Mouse (Mus musculus): ENCODE measurements around the gene Nxn. TPM values are rescaled to one million over a fixed set of nuclear protein-coding genes. Genes with fewer than 3 reads are reported as not detected.

Gene Nxn
- polyA plus RNA-seq, 1 experiment from 2014 or later = 45.2 TPM

- ATAC-seq (ENCODE audit: low FRiP score) = no peak
- H3K27ac ChIP-seq (ENCODE audit: low read depth, low read length) = no peak overlapping the region
These were observed 92.2 kb downstream of the Nxn start for GRCm38 (mm10) chr11:76306769-76307168.

DNA sequence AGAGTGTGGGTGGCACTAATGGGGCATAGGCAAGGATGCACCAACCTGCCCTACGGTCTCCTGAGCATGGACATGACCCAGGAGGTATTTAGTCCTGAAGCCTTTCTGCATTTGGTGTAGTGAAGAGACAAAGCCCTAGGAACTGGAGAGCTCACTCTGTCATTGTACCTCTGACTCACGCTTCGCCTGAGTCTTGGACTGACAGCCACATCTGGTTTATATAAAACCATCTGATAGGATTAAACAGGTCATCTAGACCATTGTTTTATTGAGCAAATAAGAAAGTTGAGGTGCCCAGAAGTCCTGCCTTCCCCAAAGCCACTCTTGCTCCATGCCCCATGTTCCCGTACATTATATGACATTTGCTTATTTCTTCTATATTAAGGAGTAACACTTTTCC, 93.4 kb downstream of the Nxn start:
- WGBS = 85% methylated on average over 4 of the region's 4 CpGs
- Histone ChIP-seq H3K27me3 (ENCODE audit: control insufficient read depth, insufficient read depth, low read length) (no peaks in the 10 kb centered on the region), H3K9ac (ENCODE audit: low read depth, low read length) (no peak overlapping the region), H3K4me2 (replicated peaks; ENCODE audit: low read depth, low read length) (no peak overlapping the region), H3K9me3 (ENCODE audit: control insufficient read depth, low read length) (no peaks in the 10 kb centered on the region), H3K4me3 (ENCODE audit: low read depth, low read length) (no peak overlapping the region), H3K27ac (ENCODE audit: low read depth, low read length) (no peak overlapping the region), H3K36me3 (ENCODE audit: control insufficient read depth, insufficient read depth, low read length) (no peaks in the 10 kb centered on the region), H3K4me1 (replicated peaks; ENCODE audit: control insufficient read depth, insufficient read depth, low read length) (no peaks in the 10 kb centered on the region)
- no peak for ATAC-seq (ENCODE audit: low FRiP score)
- DNase-seq (ENCODE audit: low spot score) = no peak

More at GRCm38 (mm10) chr11:76306769-76307168, 92.2 kb downstream of the Nxn start:
- Histone ChIP-seq H3K4me3 (ENCODE audit: low read depth, low read length) (no peak overlapping the region), H3K4me1 (replicated peaks; ENCODE audit: control insufficient read depth, insufficient read depth, low read length) (peaks cover 2% of the 10 kb centered on the region; the same call in 1 of the 2 replicates), H3K27me3 (ENCODE audit: control insufficient read depth, insufficient read depth, low read length) (no peaks in the 10 kb centered on the region), H3K4me2 (replicated peaks; ENCODE audit: low read depth, low read length) (no peak overlapping the region), H3K36me3 (ENCODE audit: control insufficient read depth, insufficient read depth, low read length) (no peaks in the 10 kb centered on the region), H3K9me3 (ENCODE audit: control insufficient read depth, low read length) (no peaks in the 10 kb centered on the region), H3K9ac (ENCODE audit: low read depth, low read length) (no peak overlapping the region)
- no peak for DNase-seq (ENCODE audit: low spot score)
- 67% methylated on average over 4 of the region's 4 CpGs for WGBS

- ATAC-seq (ENCODE audit: low FRiP score) = no peak
- 72% methylated on average over 11 of the region's 11 CpGs for WGBS
- no peak overlapping the region for H3K4me3 ChIP-seq (ENCODE audit: low read depth, low read length)
- H3K9ac ChIP-seq (ENCODE audit: low read depth, low read length) = no peak overlapping the region
- H3K27ac ChIP-seq (ENCODE audit: low read depth, low read length) = no peak overlapping the region
- no peak overlapping the region for H3K4me2 ChIP-seq (replicated peaks; ENCODE audit: low read depth, low read length)
- no peaks in the 10 kb centered on the region for H3K36me3 ChIP-seq (ENCODE audit: control insufficient read depth, insufficient read depth, low read length)
- H3K4me1 ChIP-seq (replicated peaks; ENCODE audit: control insufficient read depth, insufficient read depth, low read length) = no peaks in the 10 kb centered on the region
- no peaks in the 10 kb centered on the region for H3K9me3 ChIP-seq (ENCODE audit: control insufficient read depth, low read length)
- H3K27me3 ChIP-seq (ENCODE audit: control insufficient read depth, insufficient read depth, low read length) = no peaks in the 10 kb centered on the region
- DNase-seq (ENCODE audit: low spot score) = no peak
These were observed 95.6 kb downstream of the Nxn start for GRCm38 (mm10) chr11:76303368-76303767.

DNA sequence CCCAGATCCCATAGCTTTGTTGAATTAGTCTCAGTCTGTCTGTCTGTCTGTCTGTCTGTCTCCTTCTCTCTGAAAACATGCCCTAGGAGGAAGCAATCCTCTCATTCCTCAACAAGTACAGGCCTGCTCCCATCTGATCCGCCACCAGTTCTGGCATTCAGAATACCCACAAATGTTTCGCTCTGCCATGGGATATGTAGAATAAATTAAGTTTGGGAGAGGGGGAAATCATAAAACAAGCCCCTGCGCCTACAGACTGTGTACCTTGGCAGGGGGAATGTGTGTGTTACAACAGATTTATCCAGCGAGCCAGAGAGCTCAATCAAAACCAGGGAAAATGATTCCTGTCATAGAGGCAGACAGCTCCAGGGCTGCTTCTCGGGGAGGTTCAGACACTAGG, 98.1 kb downstream of the Nxn start:
- H3K4me1 ChIP-seq (replicated peaks; ENCODE audit: control insufficient read depth, insufficient read depth, low read length) = no peaks in the 10 kb centered on the region; the same call in 1 of the 2 replicates
- H3K4me3 ChIP-seq (ENCODE audit: low read depth, low read length) = no peak overlapping the region
- DNase-seq (ENCODE audit: low spot score) (no peak), ATAC-seq (ENCODE audit: low FRiP score) (no peak)
- no peaks in the 10 kb centered on the region for H3K9me3 ChIP-seq (ENCODE audit: control insufficient read depth, low read length)
- no peak overlapping the region for H3K9ac ChIP-seq (ENCODE audit: low read depth, low read length)
- H3K4me2 ChIP-seq (replicated peaks; ENCODE audit: low read depth, low read length) = no peak overlapping the region
- 93% methylated on average over 5 of the region's 5 CpGs for WGBS
- H3K36me3 ChIP-seq (ENCODE audit: control insufficient read depth, insufficient read depth, low read length) = no peaks in the 10 kb centered on the region
- no peaks in the 10 kb centered on the region for H3K27me3 ChIP-seq (ENCODE audit: control insufficient read depth, insufficient read depth, low read length)
- H3K27ac ChIP-seq (ENCODE audit: low read depth, low read length) = no peak overlapping the region

GRCm38 (mm10) chr11:76298457-76299000, 100.4 kb downstream of the Nxn start:
- WGBS = 79% methylated on average over 9 of the region's 9 CpGs
- H3K4me1 ChIP-seq (replicated peaks; ENCODE audit: control insufficient read depth, insufficient read depth, low read length) = no peaks in the 10 kb centered on the region; the same call in 1 of the 2 replicates

DNA sequence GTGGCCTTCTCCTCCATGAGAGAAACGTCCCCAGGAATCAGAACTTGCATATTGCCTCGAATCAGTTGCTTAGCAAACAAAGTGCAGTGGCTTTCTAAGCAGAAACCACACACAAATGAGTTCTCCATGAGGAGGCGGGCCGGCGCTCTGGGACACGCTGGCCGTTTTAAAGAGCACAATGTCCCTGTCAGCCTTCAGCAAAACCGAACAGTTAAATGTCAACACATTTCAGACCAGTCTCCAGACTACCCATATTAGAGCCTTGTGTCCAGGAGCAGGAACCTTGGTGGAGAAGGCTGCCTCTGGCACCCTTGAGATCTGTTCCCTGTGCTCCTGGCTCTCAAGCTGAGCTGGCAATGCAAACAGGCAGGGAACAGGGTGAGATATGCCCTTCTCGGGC, 101.7 kb downstream of the Nxn start:
- H3K4me1 ChIP-seq (replicated peaks; ENCODE audit: control insufficient read depth, insufficient read depth, low read length) = no peaks in the 10 kb centered on the region; the same call in 1 of the 2 replicates
- 65% methylated on average over 9 of the region's 9 CpGs for WGBS

More at GRCm38 (mm10) chr11:76298457-76299000, 100.4 kb downstream of the Nxn start:
- no peak overlapping the region for H3K4me3 ChIP-seq (ENCODE audit: low read depth, low read length)
- H3K27me3 ChIP-seq (ENCODE audit: control insufficient read depth, insufficient read depth, low read length) = no peaks in the 10 kb centered on the region
- H3K36me3 ChIP-seq (ENCODE audit: control insufficient read depth, insufficient read depth, low read length) = no peaks in the 10 kb centered on the region
- H3K9ac ChIP-seq (ENCODE audit: low read depth, low read length) = no peak overlapping the region
- ATAC-seq (ENCODE audit: low FRiP score) = no peak
- no peak for DNase-seq (ENCODE audit: low spot score)
- no peak overlapping the region for H3K27ac ChIP-seq (ENCODE audit: low read depth, low read length)
- no peak overlapping the region for H3K4me2 ChIP-seq (replicated peaks; ENCODE audit: low read depth, low read length)
- no peaks in the 10 kb centered on the region for H3K9me3 ChIP-seq (ENCODE audit: control insufficient read depth, low read length)

GRCm38 (mm10) chr11:76294836-76295235, 104.1 kb downstream of the Nxn start:
- no peaks in the 10 kb centered on the region for H3K36me3 ChIP-seq (ENCODE audit: control insufficient read depth, insufficient read depth, low read length)
- H3K9me3 ChIP-seq (ENCODE audit: control insufficient read depth, low read length) = no peaks in the 10 kb centered on the region
- peak; percentile 38 for DNase-seq (ENCODE audit: low spot score)
- no peak for ATAC-seq (ENCODE audit: low FRiP score)
- no peak overlapping the region for H3K4me2 ChIP-seq (replicated peaks; ENCODE audit: low read depth, low read length)
- peak overlapping the region; percentile 42; the same call in 1 of the 2 replicates for H3K27ac ChIP-seq (ENCODE audit: low read depth, low read length)
- WGBS = 30% methylated on average over 9 of the region's 9 CpGs
- H3K4me3 ChIP-seq (ENCODE audit: low read depth, low read length) = no peak overlapping the region
- H3K27me3 ChIP-seq (ENCODE audit: control insufficient read depth, insufficient read depth, low read length) = no peaks in the 10 kb centered on the region
- no peak overlapping the region for H3K9ac ChIP-seq (ENCODE audit: low read depth, low read length)
- H3K4me1 ChIP-seq (replicated peaks; ENCODE audit: control insufficient read depth, insufficient read depth, low read length) = no peaks in the 10 kb centered on the region; the same call in 1 of the 2 replicates

More for the DNA sequence above, 101.7 kb downstream of the Nxn start:
- DNase-seq (ENCODE audit: low spot score) = no peak
- Histone ChIP-seq H3K27me3 (ENCODE audit: control insufficient read depth, insufficient read depth, low read length) (no peaks in the 10 kb centered on the region), H3K9ac (ENCODE audit: low read depth, low read length) (no peak overlapping the region), H3K4me2 (replicated peaks; ENCODE audit: low read depth, low read length) (no peak overlapping the region), H3K9me3 (ENCODE audit: control insufficient read depth, low read length) (no peaks in the 10 kb centered on the region), H3K4me3 (ENCODE audit: low read depth, low read length) (no peak overlapping the region), H3K36me3 (ENCODE audit: control insufficient read depth, insufficient read depth, low read length) (no peaks in the 10 kb centered on the region), H3K27ac (ENCODE audit: low read depth, low read length) (no peak overlapping the region)
- no peak for ATAC-seq (ENCODE audit: low FRiP score)

GRCm38 (mm10) chr11:76294078-76294477, 104.9 kb downstream of the Nxn start:
- no peaks in the 10 kb centered on the region for H3K27me3 ChIP-seq (ENCODE audit: control insufficient read depth, insufficient read depth, low read length)
- no peak for DNase-seq (ENCODE audit: low spot score)
- no peak for ATAC-seq (ENCODE audit: low FRiP score)
- no peaks in the 10 kb centered on the region; the same call in 1 of the 2 replicates for H3K4me1 ChIP-seq (replicated peaks; ENCODE audit: control insufficient read depth, insufficient read depth, low read length)
- H3K4me2 ChIP-seq (replicated peaks; ENCODE audit: low read depth, low read length) = no peak overlapping the region
- no peaks in the 10 kb centered on the region for H3K36me3 ChIP-seq (ENCODE audit: control insufficient read depth, insufficient read depth, low read length)
- H3K27ac ChIP-seq (ENCODE audit: low read depth, low read length) = 0 out of 2 replicates have a peak overlapping the region, but pooled peaks have one; percentile 17
- H3K4me3 ChIP-seq (ENCODE audit: low read depth, low read length) = no peak overlapping the region
- H3K9me3 ChIP-seq (ENCODE audit: control insufficient read depth, low read length) = no peaks in the 10 kb centered on the region
- 59% methylated on average over 5 of the region's 5 CpGs for WGBS
- no peak overlapping the region for H3K9ac ChIP-seq (ENCODE audit: low read depth, low read length)

DNA sequence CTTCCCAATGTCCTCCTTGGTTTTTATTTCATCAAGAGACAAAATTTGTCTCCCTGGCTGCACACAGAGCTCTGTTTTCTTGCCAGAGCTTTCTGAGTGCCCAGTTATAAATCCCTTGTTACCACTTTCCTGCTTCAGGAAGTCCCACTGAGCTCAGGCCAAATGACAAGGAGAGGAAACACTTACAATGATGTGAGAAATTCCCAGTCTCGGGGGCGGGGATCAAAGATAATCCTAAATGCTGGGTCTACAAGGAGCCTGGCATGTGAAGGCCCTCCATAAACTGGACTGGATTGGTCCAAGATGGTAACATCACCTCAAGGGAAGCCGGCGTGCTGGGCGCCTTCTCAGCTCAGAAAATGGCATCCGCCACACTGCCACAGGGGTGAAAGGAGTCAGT, 106.1 kb downstream of the Nxn start:
- H3K4me1 ChIP-seq (replicated peaks; ENCODE audit: control insufficient read depth, insufficient read depth, low read length) = peaks cover 2% of the 10 kb centered on the region
- 72% methylated on average over 6 of the region's 6 CpGs for WGBS
- H3K36me3 ChIP-seq (ENCODE audit: control insufficient read depth, insufficient read depth, low read length) = no peaks in the 10 kb centered on the region
- ATAC-seq (ENCODE audit: low FRiP score) (no peak), DNase-seq (ENCODE audit: low spot score) (no peak)
- no peaks in the 10 kb centered on the region for H3K27me3 ChIP-seq (ENCODE audit: control insufficient read depth, insufficient read depth, low read length)
- H3K4me2 ChIP-seq (replicated peaks; ENCODE audit: low read depth, low read length) = no peak overlapping the region
- H3K9me3 ChIP-seq (ENCODE audit: control insufficient read depth, low read length) = no peaks in the 10 kb centered on the region
- H3K27ac ChIP-seq (ENCODE audit: low read depth, low read length) = 0 out of 2 replicates have a peak overlapping the region, but pooled peaks have one; percentile 30
- no peak overlapping the region for H3K4me3 ChIP-seq (ENCODE audit: low read depth, low read length)
- no peak overlapping the region for H3K9ac ChIP-seq (ENCODE audit: low read depth, low read length)

Data from hindbrain, embryonic 11.5 days (tissue).